In genomic region chr6:143609100-143609499, GRCm38 (mm10) we compare ENCODE assay signal across 9 mouse cellular contexts.
A peak's percentile ranks its signal among the peaks of the same experiment; 100 is the strongest.
DNase-seq lines count a peak whose midpoint lies in the region; ATAC-seq and TF ChIP-seq lines count a peak whose summit lies in the region.
"Had no signal": no experiment of that assay in that cellular context is flagged by ENCODE, and none has a peak within 500 bp of the region (broad histone marks: within the 10 kb centered on the region; RNA-seq: fewer than 3 reads in every experiment).

No protein-coding gene starts in this region.

- H3K36me3 ChIP-seq in hindbrain, postnatal 0 days (ENCODE audit: insufficient read depth, low read length): no peaks in the 10 kb centered on the region
- H3K36me3 ChIP-seq in hindbrain, embryonic 12.5 days: no peaks in the 10 kb centered on the region
- H3K36me3 ChIP-seq in forebrain, embryonic 15.5 days: no peaks in the 10 kb centered on the region

- no peaks in the 10 kb centered on the region for H3K27me3 ChIP-seq in hindbrain, postnatal 0 days (ENCODE audit: insufficient read depth, low read length)
- H3K27me3 ChIP-seq in hindbrain, embryonic 12.5 days: no peaks in the 10 kb centered on the region
- H3K27me3 ChIP-seq in forebrain, embryonic 15.5 days: no peaks in the 10 kb centered on the region

- peak; percentile 44 for DNase-seq in hindbrain, postnatal 0 days (ENCODE audit: low spot score)
- DNase-seq in CD4-positive helper T cell, adult 2 months (ENCODE audit: low read depth, low spot score): peak; percentile 44
- DNase-seq in R1 (ENCODE audit: low read depth, low spot score): peak; percentile 63
- DNase-seq in heart, postnatal 4 days: peak; percentile 14
- peak; percentile 14 for DNase-seq in thymus, postnatal 4 days
- DNase-seq in spleen, postnatal 10 days (ENCODE audit: low spot score in 2 of 2): no peak

- H3K4me3 ChIP-seq in hindbrain, postnatal 0 days (ENCODE audit: low read length): no peak overlapping the region
- H3K4me3 ChIP-seq in hindbrain, embryonic 12.5 days: no peak overlapping the region
- H3K4me3 ChIP-seq in forebrain, embryonic 15.5 days: no peak overlapping the region

- peak; percentile 74 for TF ChIP-seq CTCF in hindbrain, postnatal 0 days (IDR thresholded peaks at IDR 0.05; ENCODE audit: low read depth)

- 0 out of 2 replicates have a peak, but pooled peaks have one; percentile 21 for ATAC-seq in hindbrain, postnatal 0 days
- no peak for ATAC-seq in hindbrain, embryonic 12.5 days (ENCODE audit: low FRiP score)
- no peak; the same call in 1 of the 2 replicates for ATAC-seq in forebrain, embryonic 15.5 days (replicated peaks)

- 91% methylated on average over 1 of the region's 1 CpGs for WGBS in hindbrain, postnatal 0 days
- 88% methylated on average over 1 of the region's 1 CpGs for WGBS in hindbrain, embryonic 12.5 days
- 80% methylated on average over 1 of the region's 1 CpGs for WGBS in forebrain, embryonic 15.5 days

- H3K27ac ChIP-seq in hindbrain, postnatal 0 days: no peak overlapping the region
- no peak overlapping the region for H3K27ac ChIP-seq in hindbrain, embryonic 12.5 days
- no peak overlapping the region for H3K27ac ChIP-seq in forebrain, embryonic 15.5 days (replicated peaks)
- H3K27ac ChIP-seq: macrophage had no signal

- no peaks in the 10 kb centered on the region for H3K9me3 ChIP-seq in hindbrain, postnatal 0 days (ENCODE audit: low read length)
- H3K9me3 ChIP-seq in hindbrain, embryonic 12.5 days (replicated peaks): no peaks in the 10 kb centered on the region
- no peaks in the 10 kb centered on the region for H3K9me3 ChIP-seq in forebrain, embryonic 15.5 days

- no peaks in the 10 kb centered on the region for H3K4me1 ChIP-seq in hindbrain, postnatal 0 days (ENCODE audit: insufficient read depth, low read length)
- no peaks in the 10 kb centered on the region; the same call in 1 of the 2 replicates for H3K4me1 ChIP-seq in hindbrain, embryonic 12.5 days
- H3K4me1 ChIP-seq in forebrain, embryonic 15.5 days: no peaks in the 10 kb centered on the region

- H3K9ac ChIP-seq in hindbrain, postnatal 0 days (replicated peaks; ENCODE audit: low read length): no peak overlapping the region
- H3K9ac ChIP-seq in hindbrain, embryonic 12.5 days: no peak overlapping the region
- H3K9ac ChIP-seq in forebrain, embryonic 15.5 days (replicated peaks): no peak overlapping the region

- H3K4me2 ChIP-seq in hindbrain, postnatal 0 days (ENCODE audit: low read depth, low read length): no peak overlapping the region
- no peak overlapping the region for H3K4me2 ChIP-seq in hindbrain, embryonic 12.5 days (replicated peaks)
- H3K4me2 ChIP-seq in forebrain, embryonic 15.5 days (replicated peaks): no peak overlapping the region

Comparison
In these comparisons a context has a peak if more than half of its experiments do, and no peak if none do; other contexts are left out.
1. DNase-seq: peak in hindbrain, postnatal 0 days (single experiment), CD4-positive helper T cell, adult 2 months (single experiment), R1 (single experiment), heart, postnatal 4 days (single experiment) and thymus, postnatal 4 days (single experiment); none in spleen, postnatal 10 days (0 of 2).